Mouse (Mus musculus): Measurements from ENCODE around the gene Ctsc.
A peak's percentile ranks its signal among the peaks of the same experiment; 100 is the strongest.
"Not testable (repeated sequence)": the region's sequence is repeated elsewhere in the genome, so short reads cannot be mapped to it uniquely, and the experiment has no call there.

Gene Ctsc

DNA sequence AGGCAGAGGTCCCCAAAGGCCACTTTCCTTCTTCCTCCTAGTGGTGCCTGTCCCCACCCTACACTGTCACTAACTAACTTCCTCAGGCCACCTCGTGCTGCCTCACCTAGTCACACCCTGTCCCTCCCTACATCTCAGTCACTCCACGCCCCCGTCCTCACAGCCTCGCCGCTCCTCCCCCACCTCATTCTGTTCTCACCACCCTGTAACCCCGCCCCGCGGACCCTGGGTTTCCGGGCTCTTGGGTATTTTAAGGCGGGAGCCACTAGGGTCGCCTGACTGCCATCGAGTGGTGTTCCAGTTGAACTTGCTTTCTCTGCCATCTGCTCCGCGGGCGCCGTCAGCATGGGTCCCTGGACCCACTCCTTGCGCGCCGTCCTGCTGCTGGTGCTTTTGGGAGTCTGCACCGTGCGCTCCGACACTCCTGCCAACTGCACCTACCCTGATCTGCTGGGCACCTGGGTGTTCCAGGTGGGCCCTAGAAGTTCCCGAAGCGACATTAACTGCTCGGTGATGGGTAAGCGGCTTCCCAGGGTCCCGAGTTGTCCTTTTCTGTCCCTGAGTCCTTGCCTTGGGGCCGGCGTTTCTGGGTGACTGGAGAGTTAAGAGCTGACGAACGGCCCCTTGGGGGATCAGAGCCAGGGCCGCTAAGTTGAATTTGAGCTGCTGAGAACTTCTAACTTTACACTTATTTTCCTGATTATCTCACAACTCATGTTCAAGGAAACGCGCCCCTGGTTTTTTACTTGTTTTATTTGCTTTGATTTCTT lies at the start of gene Ctsc:
Ctsc (plus strand) TSS at position 228 of the 770 bp plus-strand sequence.
- peak; percentile 96 to 97 for DNase-seq

DNA sequence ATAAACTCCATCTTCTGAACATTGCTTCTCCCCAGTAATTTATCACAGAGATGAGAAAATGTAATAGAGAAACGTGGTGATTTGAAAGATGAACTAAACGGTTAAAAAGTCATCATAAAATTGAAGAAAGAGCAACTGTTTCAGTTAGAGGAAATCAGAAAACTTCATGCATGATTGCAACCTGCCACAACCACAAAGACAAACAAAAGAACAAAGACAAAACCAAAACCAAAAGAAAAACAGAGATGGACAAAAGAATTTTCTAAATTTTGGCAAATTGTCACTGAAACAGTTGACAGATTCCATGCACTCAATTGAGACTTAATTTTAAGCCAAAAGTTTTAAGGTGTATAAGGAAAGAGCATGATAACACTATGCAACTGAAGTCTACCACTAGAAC lies 48.8 kb upstream of the Ctsc start:
- DNase-seq = no peak

DNA sequence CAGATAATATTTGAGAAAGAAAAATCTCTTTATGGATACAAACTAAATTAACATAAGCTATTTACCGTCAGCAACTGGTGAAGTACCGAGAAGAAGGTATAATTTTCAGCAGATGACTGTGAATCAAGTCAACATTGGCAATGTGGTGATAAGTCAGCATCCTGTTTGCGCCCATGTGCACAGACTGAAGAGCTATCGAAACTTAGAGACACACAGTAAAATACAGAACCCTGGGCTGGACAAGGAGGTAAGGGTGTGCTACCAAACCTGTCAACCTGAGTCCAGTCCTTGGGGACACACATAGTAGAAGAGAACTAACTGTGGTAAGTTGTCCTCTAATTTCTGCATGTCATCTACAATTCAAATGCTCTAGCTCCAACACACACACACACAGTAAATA lies 47.8 kb upstream of the Ctsc start:
- DNase-seq = no peak

DNA sequence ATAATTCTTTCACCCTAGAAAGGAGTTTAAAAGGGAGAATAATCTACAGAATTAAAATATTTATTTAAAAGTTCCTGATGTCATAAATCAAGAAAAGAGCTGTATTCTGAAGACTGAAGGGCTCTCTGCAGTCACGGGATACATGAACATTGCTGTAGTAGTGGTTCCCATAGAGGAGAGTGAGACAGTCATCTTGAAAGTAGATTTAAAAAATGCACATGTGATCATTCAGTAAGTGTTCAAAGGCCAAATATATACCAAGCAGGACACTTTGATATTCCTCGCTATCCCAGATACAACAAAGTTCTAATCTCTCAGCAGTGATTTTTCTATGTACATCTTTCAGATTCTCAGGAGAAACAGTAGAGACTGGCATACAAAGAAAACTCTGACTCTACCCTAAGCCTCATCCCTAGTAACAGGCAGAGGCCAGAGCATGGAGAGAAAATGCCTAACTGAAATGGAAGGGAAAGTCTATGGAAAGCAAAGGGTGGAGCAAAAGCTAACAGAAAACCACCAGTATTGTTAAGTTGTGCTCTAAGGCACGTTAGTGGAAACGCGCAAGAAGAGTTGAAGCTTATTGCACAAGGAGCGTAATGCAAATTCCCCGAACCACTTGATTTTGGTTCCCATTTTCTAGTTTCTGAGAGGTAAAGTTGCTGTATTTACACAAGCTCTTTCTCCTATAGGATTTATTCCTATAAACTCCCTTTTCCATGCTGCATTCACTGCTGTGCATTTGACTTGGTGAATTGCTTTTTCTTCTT lies 46.9 kb upstream of the Ctsc start:
- no peak for DNase-seq

DNA sequence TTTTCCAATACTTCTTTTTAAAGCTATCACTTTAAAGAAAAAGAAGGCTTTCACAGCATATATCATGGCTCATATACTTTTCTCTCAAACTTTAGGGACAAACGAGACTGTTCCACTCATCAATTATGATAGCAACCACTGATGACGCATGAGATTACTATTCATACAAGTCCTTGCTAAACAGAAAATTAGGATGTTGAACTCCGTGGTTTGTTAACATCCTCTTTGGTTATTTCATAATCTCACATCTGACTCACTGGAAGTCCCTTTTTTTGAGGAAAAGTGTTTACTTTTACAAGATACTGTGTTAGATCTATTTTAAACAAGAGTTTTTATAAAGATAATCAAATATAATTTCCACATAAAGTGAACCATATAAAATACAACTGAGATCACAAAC lies 34.8 kb upstream of the Ctsc start:
- DNase-seq = no peak

DNA sequence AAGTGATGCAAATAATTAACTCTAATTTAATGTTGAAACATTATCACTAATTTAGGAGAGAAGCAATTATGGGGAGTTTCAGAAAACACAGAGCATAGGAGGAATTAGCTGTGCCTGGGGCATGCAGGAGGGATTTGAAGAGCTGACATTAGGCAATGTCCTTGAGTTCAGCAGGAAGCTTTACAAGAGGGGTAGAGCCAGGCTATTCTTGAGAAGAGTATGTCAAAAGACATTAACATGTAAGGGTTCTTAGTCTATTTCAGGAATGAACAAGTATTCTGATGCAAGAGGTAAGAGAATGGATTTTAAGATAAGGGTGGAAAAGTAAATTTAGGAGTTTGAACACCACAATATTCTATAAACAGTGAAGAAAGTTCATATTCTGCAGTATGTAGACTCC lies 33.4 kb upstream of the Ctsc start:
- no peak for DNase-seq

DNA sequence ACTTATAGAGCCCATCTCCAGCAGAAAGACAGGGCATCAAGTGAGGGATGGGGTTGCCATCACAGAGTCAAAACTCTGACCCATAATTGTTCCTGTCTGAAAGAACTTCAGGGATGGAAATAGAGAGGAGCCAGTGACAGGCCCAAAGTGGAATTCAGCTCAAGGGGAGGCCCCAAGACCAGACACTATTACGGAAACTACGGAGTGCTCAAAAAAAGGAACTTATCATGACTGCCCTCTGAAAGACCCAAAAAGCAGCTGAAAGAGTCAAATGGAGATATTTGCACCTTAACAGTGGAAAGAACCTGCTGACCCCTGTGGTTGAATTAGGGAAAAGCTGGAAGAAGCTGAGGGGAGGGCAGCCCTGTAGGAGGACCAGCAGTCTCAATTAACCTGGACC lies 27.5 kb upstream of the Ctsc start:
- DNase-seq = not testable (repeated sequence)

DNA sequence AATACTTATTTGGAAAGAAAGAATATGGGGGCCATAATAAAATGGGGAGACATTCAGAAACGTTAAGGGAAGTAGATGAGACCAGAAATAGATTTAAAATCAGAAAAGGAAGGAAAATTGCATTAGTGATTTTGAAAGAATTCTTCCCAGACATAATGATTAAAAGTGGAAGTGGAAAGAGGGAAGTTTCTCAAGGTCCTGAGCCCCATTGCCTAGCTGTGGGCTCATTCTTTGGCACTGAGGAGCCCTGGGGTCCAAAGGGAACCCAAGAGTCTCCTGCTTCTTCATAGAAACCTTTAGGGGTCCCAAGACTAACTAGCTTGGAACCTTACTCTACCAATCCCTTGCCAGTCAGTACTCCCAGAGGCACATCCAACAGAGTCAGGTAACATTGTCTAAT lies 26.4 kb upstream of the Ctsc start:
- DNase-seq = no peak

DNA sequence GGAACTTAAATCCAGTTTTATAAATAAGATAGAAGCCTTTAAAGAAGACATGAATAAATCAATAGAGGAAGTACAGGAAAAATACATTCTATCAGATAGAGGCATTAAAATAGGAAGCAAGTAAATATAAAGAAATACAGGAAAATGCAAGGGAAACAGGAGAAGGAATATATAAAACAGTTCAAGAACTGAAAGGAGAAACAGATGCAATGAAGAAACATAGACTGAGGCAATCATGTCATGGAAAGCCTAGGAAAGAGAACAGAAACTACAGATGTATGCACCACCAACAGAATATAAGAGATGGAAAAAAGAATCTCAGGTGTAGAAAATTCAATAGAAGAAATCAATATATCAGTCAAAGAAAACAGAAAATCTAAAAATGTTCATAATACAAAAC lies 25.8 kb upstream of the Ctsc start:
- no peak for DNase-seq

DNA sequence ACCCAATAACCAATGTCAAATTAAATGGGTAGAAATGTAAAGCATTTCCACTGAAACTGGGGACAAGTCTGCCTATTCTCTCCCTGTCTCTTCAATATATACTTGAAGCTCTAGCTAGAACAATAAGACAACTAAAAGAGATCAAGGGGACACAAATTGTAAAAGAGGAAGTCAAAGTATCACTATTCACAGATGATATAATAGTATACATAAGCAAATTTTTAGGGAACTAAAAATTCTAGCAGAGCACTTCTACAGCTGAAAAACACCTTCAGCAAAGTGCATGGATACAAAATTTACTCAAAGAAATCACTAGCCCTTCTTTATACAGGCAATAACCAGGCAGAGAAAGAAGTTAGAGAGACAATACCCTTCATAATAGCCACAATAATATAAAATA lies 23.0 kb upstream of the Ctsc start:
- no peak for DNase-seq

DNA sequence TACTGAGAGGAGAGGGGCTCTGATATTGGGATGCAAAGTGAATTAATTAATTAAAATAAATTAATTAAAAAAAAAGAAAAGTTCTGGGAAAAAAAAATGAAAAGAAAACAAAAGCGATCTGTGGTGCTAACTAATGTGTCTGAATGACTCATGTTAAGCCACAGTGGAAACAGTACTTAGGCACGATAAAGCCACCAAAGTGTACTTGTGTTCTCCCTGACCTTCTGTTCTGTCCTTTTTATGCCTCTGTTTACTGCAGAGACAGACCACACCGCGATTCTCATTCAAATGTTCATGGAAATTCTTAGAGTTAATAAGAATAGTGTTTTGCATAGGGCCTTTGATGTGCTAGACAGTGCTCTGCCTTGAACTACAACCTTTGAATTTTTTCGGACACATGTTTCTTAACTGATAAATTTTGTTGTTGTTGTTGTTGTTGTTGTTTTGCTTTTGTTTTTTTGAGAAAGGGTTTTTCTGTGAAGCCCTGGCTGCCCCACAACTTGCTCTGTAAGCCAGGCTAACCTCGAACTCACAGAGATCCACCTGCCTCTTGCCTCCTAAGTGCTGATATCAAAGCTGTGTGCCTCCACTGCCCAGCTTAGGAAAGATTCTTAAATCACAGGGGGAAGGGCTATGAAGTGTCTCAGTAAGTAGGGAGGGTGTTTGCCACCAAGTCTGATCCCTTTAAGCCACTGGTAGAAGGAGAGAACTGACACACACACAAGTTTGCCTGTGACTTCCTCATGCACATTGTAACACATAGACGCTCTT lies 18.5 kb upstream of the Ctsc start:
- no peak for DNase-seq

DNA sequence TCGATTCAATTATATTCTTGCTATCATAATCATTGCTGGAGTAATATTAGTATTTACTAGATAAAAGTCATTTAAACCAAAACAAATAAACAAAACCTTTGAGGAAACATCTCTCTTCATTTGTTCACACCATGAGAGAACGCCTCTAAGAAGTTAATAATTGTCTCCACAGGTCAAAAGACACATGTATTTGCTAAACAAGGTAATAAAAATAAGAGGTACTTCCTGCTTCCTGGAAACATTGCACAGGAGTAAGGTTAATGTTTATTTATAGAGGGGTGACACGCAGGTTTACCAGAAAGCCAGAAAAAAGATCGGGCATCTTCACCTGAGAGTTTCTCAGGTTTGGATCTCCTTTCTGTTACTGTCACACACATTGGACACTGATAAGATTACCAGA lies 16.1 kb upstream of the Ctsc start:
- DNase-seq = no peak

DNA sequence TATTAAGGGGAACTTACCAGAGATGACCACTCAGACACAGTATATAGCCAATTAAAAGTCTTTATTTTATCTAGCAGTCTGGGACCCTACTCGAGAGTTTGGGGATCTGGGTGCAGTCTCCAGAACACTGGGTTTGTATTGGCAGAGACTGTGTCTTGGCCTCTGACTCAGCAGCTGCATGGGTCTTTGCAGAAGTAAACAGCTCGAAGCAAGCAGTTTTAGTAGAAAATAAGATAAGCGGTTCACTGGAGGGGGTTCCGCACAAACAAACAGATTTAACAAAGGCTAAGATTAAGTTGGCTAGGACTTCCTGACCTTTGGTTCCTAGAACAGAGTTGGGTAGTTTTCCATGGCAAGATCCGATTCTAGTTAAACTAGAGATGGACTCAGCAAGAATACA lies 13.0 kb upstream of the Ctsc start:
- no peak for DNase-seq

DNA sequence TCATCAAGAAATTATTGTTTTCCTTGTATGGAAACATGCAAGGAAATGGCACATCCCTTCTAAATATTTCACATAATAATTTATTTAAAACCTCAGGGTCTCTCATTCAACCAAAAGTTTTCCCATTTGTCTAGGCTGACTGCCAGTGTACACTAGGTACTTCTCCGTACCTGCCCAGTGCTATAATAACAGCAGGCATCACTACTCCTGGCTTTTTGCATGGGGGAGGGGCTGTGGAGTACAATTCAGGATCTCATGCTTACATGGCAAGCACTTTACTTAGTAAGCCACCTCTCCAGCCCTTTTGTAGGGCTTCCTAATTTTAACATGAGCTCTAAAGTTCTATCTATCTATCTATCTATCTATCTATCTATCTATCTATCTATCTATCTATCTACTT lies 8.0 kb upstream of the Ctsc start:
- no peak for DNase-seq

DNA sequence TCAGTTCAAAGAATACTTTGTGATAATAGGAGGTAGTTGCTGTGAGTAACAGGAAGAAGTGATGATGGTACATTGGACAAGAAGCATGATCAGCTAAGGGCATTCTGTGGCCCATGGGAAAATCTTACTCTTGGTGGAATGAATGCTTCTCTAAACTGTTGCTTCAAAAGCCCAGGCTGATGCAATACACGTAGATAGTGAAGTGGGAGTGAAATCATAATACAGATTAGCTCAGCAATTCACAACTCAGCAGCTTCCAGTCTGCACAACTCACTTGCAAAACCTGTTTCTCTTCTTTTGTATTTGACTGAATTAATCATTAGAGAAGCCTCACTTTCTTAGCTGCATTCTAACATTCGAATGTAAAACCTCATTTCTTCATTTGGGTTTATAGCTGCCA lies 6.4 kb upstream of the Ctsc start:
- no peak for DNase-seq

DNA sequence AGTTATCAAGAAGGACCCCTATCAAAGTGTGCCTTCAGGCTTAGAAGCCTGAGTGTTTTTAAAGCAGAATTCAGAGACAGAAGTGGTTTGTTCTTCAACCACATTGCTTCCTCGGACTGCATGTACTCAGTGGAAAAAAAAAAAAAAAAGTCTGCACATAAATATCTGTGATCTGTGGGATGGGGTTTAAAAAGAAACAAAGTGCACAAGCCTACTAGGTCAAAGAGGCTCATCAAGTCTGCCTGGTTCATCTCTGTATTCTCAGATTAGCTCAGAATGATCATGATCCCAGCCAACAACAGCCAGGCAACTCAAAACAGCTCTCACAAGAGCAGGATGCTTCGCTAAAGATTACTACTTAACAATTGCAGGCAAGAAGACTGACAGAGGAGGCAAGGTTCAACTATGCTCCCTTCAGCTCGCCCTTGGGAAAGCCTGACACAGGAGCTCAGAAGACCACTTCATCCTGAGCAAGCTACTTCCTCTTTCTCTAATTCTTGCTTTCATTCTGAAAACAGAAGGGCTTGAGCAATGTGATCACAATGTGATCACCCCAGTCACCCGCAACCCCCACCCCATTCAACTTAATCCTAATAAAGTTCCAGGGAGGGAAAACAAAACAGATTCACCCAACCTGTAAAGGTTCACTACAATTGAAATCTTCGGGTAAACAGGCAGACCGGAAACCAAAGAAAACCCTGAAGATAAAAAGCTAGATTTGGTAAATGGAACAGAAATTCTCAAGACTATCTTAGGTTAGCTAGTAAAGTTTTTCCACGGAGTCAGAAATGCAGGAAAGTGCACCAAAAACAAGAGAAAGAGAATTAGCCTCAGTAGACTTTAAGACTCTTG lies 745 bp upstream of the Ctsc start:
- peak; percentile 13 to 29 for DNase-seq

DNA sequence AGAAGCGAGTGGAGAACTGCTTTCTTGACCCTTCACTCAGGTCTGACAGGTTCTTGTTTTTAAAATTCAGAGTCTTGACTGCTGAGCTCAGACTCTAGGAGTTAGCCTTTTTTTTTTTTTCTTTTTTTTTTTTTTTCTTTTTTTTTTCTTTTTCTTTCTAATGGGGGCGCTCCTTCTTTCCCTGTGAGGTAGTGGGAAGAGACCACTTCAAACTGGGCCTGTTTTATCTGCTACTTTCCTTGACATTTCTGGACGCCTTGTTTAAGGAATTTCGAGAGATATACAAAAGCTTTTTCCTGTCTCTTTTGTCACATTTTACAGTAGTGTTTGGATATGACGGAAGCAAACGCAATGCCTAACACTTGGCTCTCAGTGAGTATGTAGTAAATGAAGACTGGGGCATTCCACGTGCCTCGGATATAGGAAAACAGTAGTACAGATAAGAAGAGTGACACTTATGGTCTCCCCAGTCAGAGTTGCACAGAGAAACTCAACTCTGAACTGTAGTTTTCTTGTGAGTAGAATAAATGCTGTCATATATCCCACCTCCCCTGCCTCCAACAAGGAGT lies 827 bp downstream of the Ctsc start:
- no peak for DNase-seq

DNA sequence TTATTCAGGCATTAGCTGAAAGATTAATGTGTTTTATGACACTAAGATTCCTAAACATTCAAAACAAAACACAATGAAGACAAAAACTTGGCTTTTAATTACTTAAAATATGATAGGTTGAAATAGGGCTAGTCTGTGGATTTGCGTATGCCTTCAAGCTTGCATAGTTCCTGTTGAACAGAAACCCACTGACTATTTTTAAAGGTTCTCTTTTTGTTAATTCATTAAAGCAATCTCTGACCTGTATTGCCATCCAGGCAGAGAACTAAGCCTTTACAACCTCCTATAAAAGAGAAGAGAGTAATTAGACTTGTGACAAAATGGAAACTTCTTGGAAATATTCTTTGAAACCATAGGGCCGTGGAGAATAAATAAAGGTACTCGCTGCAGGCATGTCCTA lies 7.4 kb downstream of the Ctsc start:
- no peak for DNase-seq

DNA sequence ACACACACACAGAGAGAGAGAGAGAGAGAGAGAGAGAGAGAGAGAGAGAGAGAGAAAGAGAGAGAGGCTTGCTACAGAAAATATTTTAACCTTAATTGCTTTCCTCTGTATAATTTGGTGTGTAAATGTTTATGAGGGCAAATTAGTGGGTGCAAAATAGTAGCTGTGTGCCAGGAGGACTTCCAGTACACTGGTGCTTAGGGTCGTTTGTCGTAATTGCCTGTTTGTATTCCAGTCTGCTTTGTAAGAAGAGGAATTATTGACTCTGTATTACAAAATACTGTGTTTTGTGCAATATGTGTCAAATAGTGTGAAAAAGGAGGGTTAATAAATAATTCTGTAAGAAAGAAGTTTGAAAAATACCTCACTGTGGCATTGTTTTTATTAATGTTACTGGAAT lies 13.2 kb downstream of the Ctsc start:
- no peak for DNase-seq

DNA sequence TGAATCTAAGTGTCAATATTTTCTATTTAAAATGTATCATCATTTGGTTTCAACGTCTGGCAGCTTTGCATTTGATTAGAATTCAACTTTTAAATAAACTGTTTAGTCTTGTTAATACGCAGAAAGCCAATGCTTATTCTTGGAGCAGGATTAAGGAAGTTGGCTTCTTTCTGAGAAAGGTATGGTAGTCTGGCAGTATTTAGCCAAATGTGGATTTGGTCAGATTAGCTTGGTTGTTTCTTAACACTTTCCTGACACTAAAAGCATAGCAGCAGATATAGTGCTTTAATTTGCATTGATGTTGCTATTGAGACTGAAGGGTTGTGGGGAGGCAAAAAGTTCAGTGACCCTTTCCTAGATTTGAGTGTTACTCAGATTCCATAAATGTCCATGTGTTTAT lies 14.2 kb downstream of the Ctsc start:
- DNase-seq = no peak

DNA sequence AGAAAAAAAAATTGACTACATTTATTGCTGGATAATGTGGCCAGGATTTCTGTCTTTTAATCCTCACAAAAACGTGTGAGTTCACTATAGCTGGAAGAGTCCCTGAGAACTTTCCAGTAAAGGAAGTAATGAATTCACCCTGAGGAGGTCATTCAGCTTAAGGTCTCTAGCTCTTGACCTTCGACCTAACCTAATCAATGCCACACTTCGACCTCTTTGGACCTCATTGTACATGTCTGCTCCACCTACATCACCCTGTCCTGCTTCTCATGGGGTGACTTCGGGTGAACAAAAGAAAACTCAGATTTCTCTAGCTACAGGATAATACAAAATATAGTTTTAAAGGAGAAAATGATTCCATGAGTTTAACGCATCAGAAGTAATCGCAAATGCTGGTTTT lies 16.0 kb downstream of the Ctsc start:
- no peak for DNase-seq

DNA sequence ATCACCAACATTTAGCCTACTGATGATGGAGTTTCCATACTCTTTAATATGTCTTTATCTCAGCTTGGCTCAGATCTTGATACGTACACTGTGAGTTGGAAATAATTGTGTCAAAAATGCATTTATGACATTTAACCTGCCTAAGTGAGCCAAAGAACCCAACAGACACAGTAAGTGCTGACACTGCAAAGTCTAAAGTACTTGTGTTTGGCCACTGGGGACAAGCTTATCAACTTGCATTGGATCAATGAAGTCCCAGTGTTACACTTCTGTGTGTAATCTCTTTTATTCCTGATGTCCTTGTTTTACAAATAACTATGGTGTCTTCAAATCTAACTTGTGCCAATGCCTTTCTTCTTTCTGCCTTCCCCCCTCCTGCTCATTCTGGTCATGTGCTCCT lies 18.1 kb downstream of the Ctsc start:
- DNase-seq = no peak

DNA sequence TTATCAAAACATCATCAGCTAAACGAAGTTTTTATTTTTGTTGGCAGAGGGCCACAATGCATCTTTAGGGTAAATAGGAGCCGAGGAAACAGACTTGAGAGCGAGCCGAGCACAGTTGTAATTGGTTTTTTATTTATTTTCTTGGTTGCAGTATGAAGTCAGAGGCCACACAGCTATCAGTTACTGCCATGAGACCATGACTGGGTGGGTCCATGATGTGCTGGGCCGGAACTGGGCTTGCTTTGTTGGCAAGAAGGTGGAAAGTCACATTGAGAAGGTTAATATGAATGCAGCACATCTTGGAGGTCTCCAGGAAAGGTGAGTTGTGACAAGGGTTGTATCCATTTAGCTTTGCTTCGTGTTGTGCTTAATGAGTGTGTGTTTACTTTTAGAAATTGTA lies 19.0 kb downstream of the Ctsc start:
- no peak for DNase-seq
